Mouse (Mus musculus) ZHBTc4 (cell line): ENCODE results near the gene Ifi27l2b.
A peak's percentile ranks its signal among the peaks of the same experiment; 100 is the strongest.

Experiments used
- DNase-seq: peaks from one replicate; pipeline ENCODE4 v3.0.0-alpha.2; 2011; ENCODE audit warnings: low read depth, low spot score

The Ifi27l2b gene

DNA sequence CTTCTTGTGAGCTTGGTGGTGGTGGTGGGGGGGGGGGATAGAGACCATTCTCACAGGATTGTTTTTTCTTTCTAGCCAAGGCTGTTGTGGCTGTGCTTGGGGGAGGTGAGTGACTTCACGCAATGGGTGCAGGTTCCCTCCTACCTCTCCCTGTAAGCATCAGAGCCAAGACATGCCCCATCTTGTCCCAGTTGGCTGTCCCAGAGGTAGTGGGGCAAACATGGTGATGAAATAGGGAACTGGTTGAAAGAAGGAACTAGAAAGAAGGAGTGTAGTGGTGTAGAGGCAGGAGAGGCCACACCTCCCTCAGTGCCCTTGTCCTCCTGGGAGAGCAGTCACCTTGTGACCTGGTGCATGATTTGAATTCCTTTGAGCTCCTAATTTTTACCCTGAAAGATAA lies 19.4 kb downstream of the Ifi27l2b start:
- DNase-seq, result no peak

DNA sequence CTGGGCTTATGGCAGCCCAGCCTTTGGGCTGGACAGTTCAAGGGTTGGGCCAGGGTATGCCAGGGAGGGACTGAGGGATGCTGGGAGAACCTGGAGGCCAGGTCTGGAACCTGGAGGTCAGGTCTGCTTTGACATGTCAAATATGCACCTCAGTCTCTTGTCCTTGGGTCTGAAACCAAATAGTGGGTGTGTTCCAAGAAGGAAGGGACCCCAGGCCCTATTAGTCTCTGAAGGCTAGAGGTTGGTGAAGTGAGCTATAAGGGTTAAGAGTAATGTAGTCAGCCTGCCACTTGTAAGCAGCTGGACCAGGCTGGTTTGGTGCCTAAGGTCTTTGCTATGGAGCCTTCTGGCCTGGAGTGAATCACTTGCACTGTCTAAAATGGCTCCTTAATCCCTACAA lies 22.2 kb downstream of the Ifi27l2b start:
- DNase-seq, result no peak

DNA sequence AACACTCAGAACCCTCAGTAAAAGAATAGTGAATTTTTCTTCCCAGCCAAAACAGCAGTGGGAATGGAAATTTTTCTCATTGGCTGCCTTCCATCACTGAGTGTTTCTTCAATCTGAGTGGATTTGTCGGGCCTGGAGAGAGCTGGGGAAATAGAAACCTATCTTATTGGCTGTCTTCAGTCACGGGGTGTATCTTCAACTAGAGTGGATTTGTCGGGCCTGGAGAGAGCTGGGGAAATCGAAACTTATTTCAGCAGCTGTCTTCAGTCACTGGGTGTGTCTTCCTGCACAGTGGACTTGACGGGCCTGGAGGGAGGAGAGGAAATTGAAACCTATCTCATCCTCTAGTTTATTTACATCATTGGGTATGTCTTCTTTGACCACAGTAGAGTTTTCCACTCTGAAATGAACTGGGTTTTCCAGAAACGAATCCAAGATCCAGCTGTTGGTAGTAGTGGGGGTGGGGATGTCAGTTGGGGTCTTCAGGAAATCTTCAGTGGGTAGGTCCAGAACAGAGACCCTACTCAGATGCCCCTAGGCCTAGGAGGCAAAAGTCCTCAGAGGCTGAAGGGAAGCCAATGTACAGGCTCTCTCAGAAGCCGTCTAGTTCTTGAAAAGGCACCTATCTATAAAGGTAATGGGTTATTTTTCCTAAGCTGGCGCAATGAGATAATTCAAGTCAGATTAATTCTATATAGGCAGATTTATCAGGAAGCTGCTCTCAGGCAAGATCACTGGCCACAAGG lies 22.9 kb downstream of the Ifi27l2b start, which contains the start of gene Ifi27:
Gene Ifi27 (plus strand): TSS at position 226 of the 746 bp plus-strand sequence.
- DNase-seq, result peak; percentile 6

DNA sequence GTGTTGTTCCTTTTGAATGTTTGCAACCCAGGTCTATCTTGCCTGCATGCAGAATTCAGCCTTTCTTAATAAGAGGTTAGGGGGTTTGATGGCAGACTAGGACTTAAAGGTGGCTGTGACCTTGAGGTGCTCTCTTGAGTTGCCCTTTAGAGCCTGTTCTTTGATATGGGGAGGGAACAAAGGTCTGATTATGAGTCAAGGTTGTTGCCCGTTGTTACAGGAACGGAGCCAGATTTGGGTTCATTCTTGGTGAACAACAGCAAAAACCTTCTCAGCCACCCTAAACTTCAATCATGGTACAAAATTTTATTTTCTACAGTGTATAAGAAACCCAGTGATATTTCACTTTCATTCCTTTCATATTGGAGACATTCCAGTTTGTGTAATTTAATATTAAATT lies 23.6 kb downstream of the Ifi27l2b start:
- no peak for DNase-seq

DNA sequence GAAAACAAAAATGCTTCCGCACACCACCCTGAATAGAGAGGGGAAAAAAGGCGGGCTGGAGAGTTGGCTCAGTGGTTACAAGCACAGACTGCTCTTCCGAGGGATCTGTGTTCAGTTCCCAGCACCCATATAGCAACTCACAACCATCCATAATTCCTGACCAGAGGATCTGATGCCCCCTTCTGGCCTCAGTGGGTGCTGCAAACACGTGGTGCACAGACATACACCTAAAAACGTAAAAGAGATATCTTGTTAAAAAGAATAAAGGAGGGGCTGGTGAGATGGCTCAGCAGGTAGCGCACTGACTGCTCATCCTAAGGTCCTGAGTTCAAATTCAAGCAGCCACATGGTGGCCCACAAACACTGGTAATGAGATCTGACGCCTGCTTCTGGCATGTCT lies 30.3 kb downstream of the Ifi27l2b start:
- DNase-seq, result peak; percentile 43

GRCm38 (mm10) chr12:103425729-103426470 lies 31.1 kb downstream of the Ifi27l2b start, which contains the start of gene Ddx24:
Ddx24 (minus strand) TSS chr12:103425830.
- DNase-seq, result peak; percentile 99

DNA sequence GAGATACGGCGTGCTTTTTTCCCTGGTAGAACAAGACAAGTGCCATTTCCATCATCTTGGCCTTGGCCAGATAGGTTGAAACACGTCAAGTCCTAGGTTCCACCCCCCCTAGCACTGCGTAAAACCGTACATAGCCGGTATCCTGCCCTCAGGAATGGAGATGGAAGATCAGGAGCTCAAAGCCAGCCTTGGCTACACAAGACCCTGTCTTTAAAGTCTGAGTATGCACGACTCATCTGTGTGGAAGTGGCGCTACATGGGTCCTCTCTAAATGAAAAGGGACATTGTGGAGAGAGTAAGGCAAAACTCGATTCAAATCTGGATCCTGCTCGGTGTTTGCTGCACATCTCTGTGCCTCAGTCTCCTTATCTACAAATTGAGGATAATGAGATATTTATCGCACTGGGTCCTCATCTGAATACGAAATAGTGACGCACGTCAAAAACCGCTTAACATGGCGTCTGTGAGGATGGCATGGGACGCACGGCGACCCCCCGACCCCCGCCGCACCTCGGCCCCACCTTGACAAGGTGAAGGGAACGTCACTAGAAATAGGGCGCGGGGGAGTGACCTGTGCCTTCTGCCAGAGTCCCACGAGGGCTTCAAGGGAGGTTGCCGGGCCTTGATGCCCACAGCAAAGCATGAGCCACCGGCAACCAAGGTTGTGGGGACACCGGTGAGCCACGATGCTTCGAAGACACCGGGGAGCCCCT lies 31.9 kb downstream of the Ifi27l2b start:
- no peak for DNase-seq

- DNase-seq, result no peak
These were observed 48.9 kb downstream of the Ifi27l2b start for GRCm38 (mm10) chr12:103408144-103408543.

DNA sequence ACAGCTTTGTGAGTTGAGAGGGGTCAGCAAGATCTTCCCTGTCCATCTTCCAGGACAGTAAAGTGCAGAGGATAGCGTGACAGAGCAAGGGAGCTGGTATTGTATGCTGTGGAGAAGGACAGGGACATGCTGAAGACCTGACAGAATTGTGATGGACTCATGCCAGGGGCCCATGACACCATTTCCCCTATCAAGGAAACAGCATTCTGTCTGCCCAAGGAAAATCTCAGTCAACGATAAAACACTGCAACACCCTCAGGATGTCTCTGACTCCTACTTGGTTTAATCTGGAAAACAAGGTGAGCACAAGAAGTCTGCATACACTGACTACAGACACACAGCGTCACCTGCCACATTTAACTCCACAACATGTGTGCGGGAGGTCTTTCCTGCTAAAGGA lies 49.3 kb downstream of the Ifi27l2b start, which contains the start of gene 9330161L09Rik:
Gene 9330161L09Rik (minus strand): TSS at position 101 of the 400 bp plus-strand sequence.
- no peak for DNase-seq

GRCm38 (mm10) chr12:103404131-103404530 lies 52.9 kb downstream of the Ifi27l2b start:
- no peak for DNase-seq
